Mouse (Mus musculus): ENCODE measurements at regions not wholly inside any gene's neighbourhood (a gene's known extent, or its start where the extent isn't known, plus 50 kb on each side); places are given as distances from the start of the nearest gene placed in this dataset.

- no peak for DNase-seq (ENCODE audit: extremely low read depth)
- in situ Hi-C loops (cut with MboI; ENCODE audit: low pct_ligation_motif_present, low pct_unique_long_range_greater_than_20kb, low sequenced_read_pairs) (no loop called here), dilution Hi-C loops (cut with MboI; ENCODE audit: extremely low pct_ligation_motif_present, extremely low pct_unique_long_range_greater_than_20kb, low sequenced_read_pairs) (no loop called here)
- Histone ChIP-seq H3K79me2 (replicated peaks; ENCODE audit: control insufficient read depth, extremely low read depth, insufficient read depth, poor library complexity, severe bottlenecking) (no peaks in the 10 kb centered on the region), H3K36me3 (replicated peaks in 1 of 2; ENCODE audit: control insufficient read depth in 1 of 2, insufficient read depth in 1 of 2, low read length in 1 of 2) (no peaks in the 10 kb centered on the region), H3K9ac (ENCODE audit: insufficient read depth, low read depth) (no peak overlapping the region), H3K4me2 (ENCODE audit: insufficient read depth, low read depth, poor library complexity, severe bottlenecking) (no peak overlapping the region), H3K4me1 (ENCODE audit: control insufficient read depth in 1 of 2, insufficient read depth in 2 of 2) (no peaks in the 10 kb centered on the region), H3K9me3 (replicated peaks; ENCODE audit: low read length) (peaks cover 90% of the 10 kb centered on the region), H3K27ac (ENCODE audit: insufficient read depth, low read depth) (no peak overlapping the region), H3K27me3 (replicated peaks) (no peaks in the 10 kb centered on the region), H3K4me3 (replicated peaks in 1 of 3; ENCODE audit: low read depth in 2 of 3, low read length in 2 of 3, poor library complexity in 1 of 3) (no peak overlapping the region)
- TF ChIP-seq USF2 (conservative IDR thresholded peaks at IDR 0.05; ENCODE audit: low read depth, low read length) = no peak
- no peak for TF ChIP-seq ZKSCAN1 (IDR thresholded peaks at IDR 0.05; ENCODE audit: borderline replicate concordance, low read depth, low read length)
- TF ChIP-seq MEF2A (IDR thresholded peaks at IDR 0.05; ENCODE audit: borderline replicate concordance, low read depth, low read length) = no peak
- no peak for TF ChIP-seq ETS1 (conservative IDR thresholded peaks at IDR 0.05; ENCODE audit: low read depth, low read length)
- no peak for TF ChIP-seq CHD1 (IDR thresholded peaks at IDR 0.05; ENCODE audit: low read depth, low read length)
- no peak for TF ChIP-seq IRF4 (IDR thresholded peaks at IDR 0.05; ENCODE audit: low read depth, low read length)
- no peak for TF ChIP-seq MAZ (IDR thresholded peaks at IDR 0.05; ENCODE audit: low read depth, low read length)
- no peak for TF ChIP-seq UBTF (IDR thresholded peaks at IDR 0.05; ENCODE audit: low read depth, low read length)
- TF ChIP-seq NRF1 (IDR thresholded peaks at IDR 0.05; ENCODE audit: low read depth, low read length) = no peak
- TF ChIP-seq ZMIZ1 (IDR thresholded peaks at IDR 0.05; ENCODE audit: low read depth, low read length) = no peak
- no peak for TF ChIP-seq ZC3H11A (IDR thresholded peaks at IDR 0.05; ENCODE audit: low read depth, low read length)
- no peak for TF ChIP-seq POLR2AphosphoS2 (IDR thresholded peaks at IDR 0.05; ENCODE audit: low read depth, low read length)
- no peak for TF ChIP-seq CHD2 (IDR thresholded peaks at IDR 0.05; ENCODE audit: low read length)
- TF ChIP-seq ELF1 (IDR thresholded peaks at IDR 0.05; ENCODE audit: low read depth, low read length) = no peak
- TF ChIP-seq JUN (IDR thresholded peaks at IDR 0.05; ENCODE audit: insufficient read depth, low read depth, low read length) = no peak
- TF ChIP-seq BHLHE40 (IDR thresholded peaks at IDR 0.05; ENCODE audit: low read depth, low read length) = no peak
- TF ChIP-seq RCOR1 (conservative IDR thresholded peaks at IDR 0.05; ENCODE audit: low read depth, low read length) = no peak
- TF ChIP-seq JUND (conservative IDR thresholded peaks at IDR 0.05; ENCODE audit: low read depth, low read length) = no peak
- no peak for TF ChIP-seq MAX (IDR thresholded peaks at IDR 0.05; ENCODE audit: low read length)
- TF ChIP-seq CTCF (conservative IDR thresholded peaks at IDR 0.05 in 1 of 2, IDR thresholded peaks at IDR 0.05 in 1 of 2; ENCODE audit: low read depth in 2 of 2, low read length in 2 of 2) = no peak
Observed at GRCm38 (mm10) chr5:111914296-111914695, 180.6 kb downstream of the Gm26897 start.

- TF ChIP-seq UBTF (IDR thresholded peaks at IDR 0.05; ENCODE audit: low read depth, low read length) (no peak), MAX (IDR thresholded peaks at IDR 0.05; ENCODE audit: low read length) (no peak), JUND (conservative IDR thresholded peaks at IDR 0.05; ENCODE audit: low read depth, low read length) (no peak), BHLHE40 (IDR thresholded peaks at IDR 0.05; ENCODE audit: low read depth, low read length) (no peak), SIN3A (IDR thresholded peaks at IDR 0.05; ENCODE audit: low read length) (no peak), HCFC1 (IDR thresholded peaks at IDR 0.05; ENCODE audit: low read depth, low read length) (no peak), TBP (conservative IDR thresholded peaks at IDR 0.05; ENCODE audit: low read depth, low read length) (no peak), TCF12 (IDR thresholded peaks at IDR 0.05; ENCODE audit: low read depth, low read length) (no peak), NELFE (IDR thresholded peaks at IDR 0.05; ENCODE audit: low read depth, low read length) (no peak), POLR2A (IDR thresholded peaks at IDR 0.05; ENCODE audit: low read depth, low read length) (no peak), ZC3H11A (IDR thresholded peaks at IDR 0.05; ENCODE audit: low read depth, low read length) (no peak), POLR2AphosphoS2 (IDR thresholded peaks at IDR 0.05; ENCODE audit: low read depth, low read length) (no peak), E2F4 (IDR thresholded peaks at IDR 0.05; ENCODE audit: insufficient replicate concordance, low read depth, low read length) (no peak), CHD2 (IDR thresholded peaks at IDR 0.05; ENCODE audit: low read length) (no peak), KAT2A (IDR thresholded peaks at IDR 0.05; ENCODE audit: insufficient replicate concordance, low read length) (no peak), IRF4 (IDR thresholded peaks at IDR 0.05; ENCODE audit: low read depth, low read length) (no peak), MYC (IDR thresholded peaks at IDR 0.05; ENCODE audit: low read depth, low read length) (no peak), RAD21 (IDR thresholded peaks at IDR 0.05; ENCODE audit: low read depth, low read length) (no peak), USF2 (conservative IDR thresholded peaks at IDR 0.05; ENCODE audit: low read depth, low read length) (no peak)
- dilution Hi-C loops (cut with MboI; ENCODE audit: extremely low pct_ligation_motif_present, extremely low pct_unique_long_range_greater_than_20kb, low sequenced_read_pairs) = no loop called here
- no peaks in the 10 kb centered on the region for H3K4me1 ChIP-seq (ENCODE audit: control insufficient read depth in 1 of 2, insufficient read depth in 2 of 2)
- no peak overlapping the region for H3K4me3 ChIP-seq (replicated peaks in 1 of 3; ENCODE audit: low read depth in 2 of 3, low read length in 2 of 3, poor library complexity in 1 of 3)
- no peaks in the 10 kb centered on the region for H3K36me3 ChIP-seq (replicated peaks in 1 of 2; ENCODE audit: control insufficient read depth in 1 of 2, insufficient read depth in 1 of 2, low read length in 1 of 2)
- H3K9me3 ChIP-seq (replicated peaks; ENCODE audit: low read length) = peaks cover 85% of the 10 kb centered on the region
- H3K27ac ChIP-seq (ENCODE audit: insufficient read depth, low read depth) = no peak overlapping the region
- no peaks in the 10 kb centered on the region for H3K27me3 ChIP-seq (replicated peaks)
- no peak overlapping the region for H3K9ac ChIP-seq (ENCODE audit: insufficient read depth, low read depth)
- DNase-seq (ENCODE audit: extremely low read depth) = no peak
- H3K4me2 ChIP-seq (ENCODE audit: insufficient read depth, low read depth, poor library complexity, severe bottlenecking) = no peak overlapping the region
- H3K79me2 ChIP-seq (replicated peaks; ENCODE audit: control insufficient read depth, extremely low read depth, insufficient read depth, poor library complexity, severe bottlenecking) = no peaks in the 10 kb centered on the region
- in situ Hi-C loops (cut with MboI; ENCODE audit: low pct_ligation_motif_present, low pct_unique_long_range_greater_than_20kb, low sequenced_read_pairs) = no loop called here
Observed at GRCm38 (mm10) chr5:111917643-111918252, 184.0 kb downstream of the Gm26897 start.

All from CH12.LX (cell line).